Mouse (Mus musculus) gastrocnemius, adult 8-10 months (tissue): ENCODE results near the gene Tceanc2. TPM values are rescaled to one million over a fixed set of nuclear protein-coding genes. Genes with fewer than 3 reads are reported as not detected.
A peak's percentile ranks its signal among the peaks of the same experiment; 100 is the strongest.

Experiments
- DNase-seq, 2 experiments: peaks; one replicate each; pipeline ENCODE4 v3.0.0; 2022; ENCODE audit warnings: low spot score in 2 of 2
- total RNA-seq, 4 experiments: library from RNA; stranded (reverse); gene quantifications; 2 replicates each; pipeline ENCODE4 v1.2.4; 2022

Gene Tceanc2
- 10 to 100 TPM; 11.0 to 14.8 (median 11.9) TPM for total RNA-seq

GRCm38 (mm10) chr4:107178830-107179490 is at the start of gene Tceanc2:
Gene Tceanc2 (minus strand): TSS chr4:107179116.
- DNase-seq: peak; percentile 7 to 28

- DNase-seq: no peak
These were observed 47.4 kb upstream of the Tceanc2 start for GRCm38 (mm10) chr4:107226313-107226712.

GRCm38 (mm10) chr4:107223225-107224204 is 44.6 kb upstream of the Tceanc2 start:
- peak; percentile 36 to 56 for DNase-seq

- no peak for DNase-seq
These were observed 42.6 kb upstream of the Tceanc2 start for GRCm38 (mm10) chr4:107221524-107221923.

GRCm38 (mm10) chr4:107217574-107217973 is 38.7 kb upstream of the Tceanc2 start:
- DNase-seq: no peak

GRCm38 (mm10) chr4:107213279-107214011 is 34.5 kb upstream of the Tceanc2 start:
- no peak for DNase-seq

GRCm38 (mm10) chr4:107211936-107212335 is 33.0 kb upstream of the Tceanc2 start:
- no peak for DNase-seq

GRCm38 (mm10) chr4:107211465-107211864 is 32.5 kb upstream of the Tceanc2 start:
- DNase-seq: no peak

GRCm38 (mm10) chr4:107210483-107211097 is 31.7 kb upstream of the Tceanc2 start:
- no peak for DNase-seq

- no peak for DNase-seq
These were observed 30.0 kb upstream of the Tceanc2 start, which contains the start of gene Ldlrad1 for GRCm38 (mm10) chr4:107208880-107209279. Gene Ldlrad1 (plus strand): TSS chr4:107209180.

- DNase-seq: no peak
These were observed 28.1 kb upstream of the Tceanc2 start for GRCm38 (mm10) chr4:107207016-107207415.

- no peak for DNase-seq
These were observed 24.1 kb upstream of the Tceanc2 start for GRCm38 (mm10) chr4:107203001-107203400.

GRCm38 (mm10) chr4:107201779-107202178 is 22.9 kb upstream of the Tceanc2 start:
- no peak for DNase-seq

GRCm38 (mm10) chr4:107198072-107198471 is 19.2 kb upstream of the Tceanc2 start:
- no peak for DNase-seq

GRCm38 (mm10) chr4:107196454-107196853 is 17.5 kb upstream of the Tceanc2 start:
- DNase-seq: no peak

- DNase-seq: no peak
These were observed 14.9 kb upstream of the Tceanc2 start for GRCm38 (mm10) chr4:107193841-107194240.

- DNase-seq: no peak
These were observed 6.8 kb upstream of the Tceanc2 start for GRCm38 (mm10) chr4:107185703-107186102.

GRCm38 (mm10) chr4:107183203-107183602 is 4.3 kb upstream of the Tceanc2 start:
- DNase-seq: no peak

GRCm38 (mm10) chr4:107182796-107183195 is 3.9 kb upstream of the Tceanc2 start:
- no peak for DNase-seq

GRCm38 (mm10) chr4:107181866-107182265 is 3.0 kb upstream of the Tceanc2 start:
- DNase-seq: no peak

- no peak for DNase-seq
These were observed 1.8 kb upstream of the Tceanc2 start for GRCm38 (mm10) chr4:107180746-107181145.
